Mouse (Mus musculus) heart, adult 2 months (tissue): ENCODE measurements around the gene Otop1. TPM values are rescaled to one million over a fixed set of nuclear protein-coding genes. Genes with fewer than 3 reads are reported as not detected.

Experiments
- DNase-seq, 2 experiments: peaks; one replicate each; pipeline ENCODE4 v3.0.0; 2021
- H3K27ac ChIP-seq: fragments of 200-600 bp; 2 replicates; pipeline ENCODE4 v1.8.1; 2022
- H3K27me3 ChIP-seq: fragments of 200-500 bp; 2 replicates; pipeline ENCODE4 v1.6.1; 2012; ENCODE audit warnings: mild to moderate bottlenecking, low read length, inconsistent platforms, mixed read lengths; ENCODE audit not compliant: control insufficient read depth, insufficient read depth
- H3K36me3 ChIP-seq: fragments of 200-500 bp; 2 replicates; pipeline ENCODE4 v1.6.1; 2012; ENCODE audit warnings: low read length, inconsistent platforms; ENCODE audit not compliant: control insufficient read depth, insufficient read depth
- H3K4me1 ChIP-seq: fragments of 200-500 bp; 2 replicates; pipeline ENCODE4 v1.6.1; 2011; ENCODE audit warnings: low read length; ENCODE audit not compliant: control insufficient read depth, insufficient read depth
- H3K4me3 ChIP-seq: fragments of 200-600 bp; 2 replicates; pipeline ENCODE4 v1.8.1; 2022
- H3K79me2 ChIP-seq: fragments of 200-500 bp; replicated peaks from 2 replicates; pipeline ENCODE4 v1.6.1; 2012; ENCODE audit warnings: mild to moderate bottlenecking, inconsistent platforms, low read length, moderate library complexity, mixed read lengths; ENCODE audit not compliant: control insufficient read depth, insufficient read depth
- H3K9ac ChIP-seq: fragments of 200-500 bp; 2 replicates; pipeline ENCODE4 v1.6.1; 2012; ENCODE audit warnings: low read depth, mild to moderate bottlenecking, control low read depth, inconsistent platforms, low read length, mixed read lengths
- CTCF ChIP-seq: fragments of 200-600 bp; IDR thresholded peaks from 2 replicates; pipeline ENCODE4 v1.8.1; 2022; ENCODE audit warnings: antibody characterized with exemption, mild to moderate bottlenecking, moderate library complexity
- EP300 ChIP-seq: fragments of 200-500 bp; IDR thresholded peaks from 2 replicates; pipeline ENCODE4 v1.6.1; 2011; ENCODE audit warnings: low read depth, low read length, control low read depth; ENCODE audit not compliant: insufficient read depth
- POLR2A ChIP-seq: fragments of 200-500 bp; IDR thresholded peaks from 2 replicates; pipeline ENCODE4 v1.6.1; 2011; ENCODE audit warnings: mild to moderate bottlenecking, low read depth, low read length, control low read depth; ENCODE audit not compliant: insufficient read depth
- WGBS: fragments of 180-500 bp; shearing (Covaris S2); methylation state at CpG from one replicate; pipeline ENCODE4 v1.1.7; 2018; 5-methylcytosine and 5-hydroxymethylcytosine counted together
- intact Hi-C: fragments of 180-260 bp; cut with DNase I; formaldehyde crosslinking; loops from one replicate; pipeline ENCODE4 v1.15.1; 2025
- polyA plus RNA-seq: library from polyadenylated mRNA; depleted of rRNA; stranded (reverse); fragments of >200 nt; gene quantifications from 2 replicates; pipeline ENCODE4 v1.2.3, GENCODE M21; 2012
- total RNA-seq, 2 experiments: library from RNA; stranded (reverse); gene quantifications; 2 replicates each; pipeline ENCODE4 v1.2.3; 2021

Gene Otop1
- total and polyA plus RNA-seq, 3 experiments, result 0.57 to 4.3 (median 0.82) TPM

DNA sequence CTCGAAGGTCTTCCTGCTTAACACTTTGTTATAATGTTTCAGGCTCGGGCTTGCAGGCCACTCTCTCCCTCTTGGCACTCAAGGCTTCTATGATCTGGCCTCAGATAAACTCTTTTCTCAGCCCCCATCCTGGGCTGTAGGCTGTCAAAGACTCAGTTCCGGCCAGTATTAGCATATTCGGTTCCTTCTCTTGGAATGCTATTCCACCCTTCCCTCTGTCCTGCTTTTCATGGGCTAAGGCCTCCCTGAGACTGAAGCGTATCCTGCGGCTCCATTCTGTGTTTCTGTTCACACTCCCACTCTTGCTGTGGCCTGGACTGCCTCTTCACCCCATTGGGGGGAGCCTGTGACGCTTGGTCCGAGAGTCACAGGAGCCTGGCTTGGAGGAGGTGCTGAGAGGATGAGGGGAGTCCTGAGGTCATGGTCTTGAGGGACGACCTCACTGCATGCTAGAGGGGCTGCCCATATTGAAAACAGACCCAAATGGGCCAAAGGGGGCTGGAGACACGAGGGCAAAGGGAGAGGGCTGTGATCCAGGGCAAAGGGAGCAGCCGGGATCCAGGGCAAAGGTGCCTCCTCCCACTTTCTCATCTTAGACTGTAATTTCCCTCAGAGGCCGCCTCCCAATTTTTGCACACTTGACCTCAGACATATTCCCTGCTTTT lies 2.3 kb downstream of the Otop1 start:
- intact Hi-C loops, result no loop called here
- 16% methylated on average over 12 of the region's 12 CpGs for WGBS
- no peak for TF ChIP-seq EP300
- TF ChIP-seq CTCF, result no peak
- no peak for TF ChIP-seq POLR2A
- Histone ChIP-seq H3K9ac (no peak overlapping the region), H3K4me1 (no peaks in the 10 kb centered on the region), H3K27me3 (peaks cover 17% of the 10 kb centered on the region), H3K27ac (no peak overlapping the region), H3K79me2 (no peaks in the 10 kb centered on the region), H3K4me3 (no peak overlapping the region), H3K36me3 (no peaks in the 10 kb centered on the region)
- DNase-seq, result no peak

DNA sequence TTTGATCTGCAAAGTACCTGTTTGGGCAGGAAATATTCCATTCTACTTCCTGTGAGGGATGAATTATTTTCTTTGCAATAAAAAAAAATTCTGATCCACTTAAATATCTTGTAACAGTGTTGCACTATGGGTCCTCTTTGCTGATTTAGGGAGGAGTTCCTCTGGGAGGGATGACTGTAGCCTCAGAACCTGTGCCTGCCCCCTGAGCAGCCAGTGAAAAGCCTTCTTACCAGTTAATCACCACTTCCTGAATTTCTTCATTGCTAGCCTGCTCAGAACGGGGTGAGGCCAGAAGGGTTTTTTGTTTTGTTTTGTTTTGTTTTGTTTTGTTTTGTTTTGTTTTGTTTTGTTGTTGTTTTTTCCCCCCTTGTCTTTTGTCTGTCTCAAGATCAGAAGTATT lies 4.3 kb downstream of the Otop1 start:
- peaks cover 15% of the 10 kb centered on the region for H3K27me3 ChIP-seq
- H3K4me1 ChIP-seq, result no peaks in the 10 kb centered on the region
- no peaks in the 10 kb centered on the region for H3K36me3 ChIP-seq
- no peak for TF ChIP-seq CTCF
- no peak for TF ChIP-seq EP300
- TF ChIP-seq POLR2A, result no peak
- H3K9ac ChIP-seq, result no peak overlapping the region
- H3K4me3 ChIP-seq, result no peak overlapping the region
- H3K79me2 ChIP-seq, result no peaks in the 10 kb centered on the region
- intact Hi-C loops, result no loop called here
- H3K27ac ChIP-seq, result no peak overlapping the region
- 31% methylated on average over 1 of the region's 1 CpGs for WGBS
- no peak for DNase-seq

DNA sequence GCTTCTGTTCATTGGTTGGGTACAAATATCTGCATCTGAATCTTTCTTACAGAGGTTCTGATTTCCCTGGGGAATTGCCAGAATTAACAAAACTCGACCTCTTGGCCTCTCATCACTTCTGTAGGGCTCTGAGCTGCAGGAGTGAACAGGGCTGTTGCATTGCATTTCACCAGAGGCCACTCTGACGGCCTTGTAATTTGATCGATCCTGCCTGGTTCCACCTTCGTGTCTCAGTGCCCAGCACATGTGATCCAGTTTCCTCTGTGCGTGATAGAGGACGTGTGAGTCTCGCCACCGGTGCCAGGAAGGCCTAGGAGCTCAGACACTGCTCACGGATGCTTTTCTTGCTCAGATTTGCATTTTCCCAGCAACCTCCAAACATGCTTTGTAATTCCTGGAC lies 10.0 kb downstream of the Otop1 start:
- Histone ChIP-seq H3K79me2 (no peaks in the 10 kb centered on the region), H3K9ac (no peak overlapping the region), H3K27ac (no peak overlapping the region), H3K36me3 (no peaks in the 10 kb centered on the region), H3K4me1 (no peaks in the 10 kb centered on the region), H3K4me3 (no peak overlapping the region), H3K27me3 (no peaks in the 10 kb centered on the region)
- 59% methylated on average over 9 of the region's 9 CpGs for WGBS
- intact Hi-C loops, result no loop called here
- DNase-seq, result no peak
- TF ChIP-seq EP300 (no peak), CTCF (no peak), POLR2A (no peak)

DNA sequence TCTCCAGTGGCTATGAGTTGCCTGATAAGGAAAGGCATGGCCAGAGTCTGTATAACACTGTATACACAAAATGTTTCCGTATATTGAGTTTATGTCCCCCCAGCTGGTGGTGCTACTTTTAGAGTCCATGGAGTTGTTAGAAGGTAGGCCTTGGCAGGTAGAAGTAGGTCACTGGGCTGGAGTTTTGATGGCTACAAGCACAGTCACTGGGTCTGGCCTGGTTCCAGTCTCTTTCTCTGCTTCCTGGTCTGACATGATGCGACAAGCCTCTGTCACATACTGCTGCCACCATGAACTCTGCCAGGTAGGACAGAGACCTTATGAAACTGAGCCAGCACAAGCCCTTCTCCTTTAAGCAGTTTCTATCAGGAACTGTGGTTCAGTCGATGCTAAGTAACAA lies 12.7 kb downstream of the Otop1 start:
- Histone ChIP-seq H3K4me1 (no peaks in the 10 kb centered on the region), H3K36me3 (no peaks in the 10 kb centered on the region), H3K27ac (no peak overlapping the region), H3K79me2 (no peaks in the 10 kb centered on the region), H3K9ac (no peak overlapping the region), H3K4me3 (no peak overlapping the region), H3K27me3 (no peaks in the 10 kb centered on the region)
- WGBS, result 77% methylated on average over 3 of the region's 3 CpGs
- DNase-seq, result no peak
- TF ChIP-seq POLR2A (no peak), EP300 (no peak), CTCF (no peak)
- intact Hi-C loops, result no loop called here

DNA sequence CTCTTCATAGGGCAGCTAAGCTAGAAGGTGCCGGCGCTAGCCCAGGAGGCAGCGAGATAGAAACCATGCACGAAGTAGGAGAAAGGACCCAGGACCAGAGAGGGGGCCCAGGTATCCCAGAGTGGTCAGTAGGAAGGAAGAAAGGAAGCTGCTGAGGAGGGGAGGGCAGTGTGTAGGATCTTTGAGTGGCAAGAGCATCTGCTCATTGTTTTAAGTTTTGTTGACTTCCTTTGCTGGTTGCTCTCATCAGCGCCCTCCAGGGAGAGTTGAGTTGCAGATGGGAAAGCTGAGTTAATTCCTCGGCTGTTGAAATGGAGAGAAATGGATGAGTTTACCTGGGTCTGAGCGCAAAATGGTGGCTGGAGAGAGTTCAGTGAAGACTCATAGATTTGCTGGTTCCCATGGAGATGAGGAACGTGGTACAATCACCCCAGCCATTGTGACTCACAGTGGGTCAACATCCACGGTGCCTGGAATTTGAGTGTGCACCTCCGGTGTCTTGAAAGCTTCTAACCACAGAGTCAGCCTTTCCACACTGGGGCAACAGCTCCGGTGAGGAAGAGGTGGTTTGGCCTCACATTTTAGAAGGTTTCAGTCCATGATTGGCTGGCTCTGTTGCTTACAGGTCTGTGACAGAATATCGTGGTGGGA lies 26.1 kb downstream of the Otop1 start:
- Histone ChIP-seq H3K79me2 (no peaks in the 10 kb centered on the region), H3K36me3 (no peaks in the 10 kb centered on the region), H3K9ac (no peak overlapping the region), H3K4me3 (no peak overlapping the region), H3K4me1 (no peaks in the 10 kb centered on the region), H3K27ac (no peak overlapping the region), H3K27me3 (no peaks in the 10 kb centered on the region)
- no peak for DNase-seq
- intact Hi-C loops, result no loop called here
- TF ChIP-seq EP300, result no peak
- TF ChIP-seq CTCF, result no peak
- TF ChIP-seq POLR2A, result no peak
- 79% methylated on average over 12 of the region's 12 CpGs for WGBS

DNA sequence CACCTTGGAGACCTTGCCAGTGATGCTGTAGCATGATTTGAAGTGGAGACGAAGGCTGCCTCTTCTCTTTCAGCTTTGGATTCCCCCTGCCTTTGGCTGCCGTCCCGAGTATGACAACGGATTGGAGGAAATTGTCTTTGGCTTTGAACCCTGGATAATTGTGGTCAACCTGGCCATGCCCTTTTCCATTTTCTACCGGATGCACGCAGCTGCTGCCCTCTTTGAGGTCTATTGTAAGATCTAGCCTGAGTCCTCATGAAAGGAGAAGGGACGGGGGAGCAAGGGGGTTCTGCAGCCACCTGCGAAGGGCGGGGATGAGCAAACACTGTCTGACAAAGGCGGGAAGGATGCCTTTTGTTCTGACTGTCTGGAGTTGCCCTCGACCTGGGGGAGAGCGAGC lies 26.9 kb downstream of the Otop1 start:
- no peaks in the 10 kb centered on the region for H3K79me2 ChIP-seq
- no peak overlapping the region for H3K9ac ChIP-seq
- intact Hi-C loops, result no loop called here
- no peak for TF ChIP-seq CTCF
- TF ChIP-seq POLR2A, result no peak
- TF ChIP-seq EP300, result no peak
- H3K36me3 ChIP-seq, result no peaks in the 10 kb centered on the region
- WGBS, result 40% methylated on average over 12 of the region's 12 CpGs
- no peaks in the 10 kb centered on the region for H3K4me1 ChIP-seq
- no peak overlapping the region for H3K27ac ChIP-seq
- H3K4me3 ChIP-seq, result no peak overlapping the region
- no peak for DNase-seq
- H3K27me3 ChIP-seq, result no peaks in the 10 kb centered on the region
